Mouse (Mus musculus) left cerebral cortex, postnatal 14 days (tissue): ENCODE data around the gene Gm10378. TPM values are rescaled to one million over a fixed set of nuclear protein-coding genes. Genes with fewer than 3 reads are reported as not detected.
"Not testable (repeated sequence)": the region's sequence is repeated elsewhere in the genome, so short reads cannot be mapped to it uniquely, and the experiment has no call there.

Experiments used
- DNase-seq, 2 experiments: peaks; one replicate each; pipeline ENCODE4 v3.0.0; 2021 to 2022; ENCODE audit warnings: low spot score in 2 of 2, mixed read lengths in 1 of 2
- intact Hi-C: fragments of 180-260 bp; cut with DNase I; formaldehyde crosslinking; loops from one replicate; pipeline ENCODE4 v1.15.1; 2025
- long read RNA-seq, 2 experiments: library from polyadenylated mRNA; stranded (forward); transcript quantifications; one replicate each; pipeline ENCODE4 v2.0.0; 2021
- microRNA-seq, 2 experiments: library from miRNA; unstranded; fragments of <30 nt; microRNA quantifications; one replicate each; pipeline ENCODE4 v1.2.0; 2022
- total RNA-seq, 2 experiments: library from RNA; stranded (reverse); gene quantifications; 2 replicates each; pipeline ENCODE4 v1.2.3; 2021

Gene Gm10378
- not detected for total RNA-seq
- long read RNA-seq, experiment 1 = 0 reads
- long read RNA-seq, experiment 2 = 0 reads

- DNase-seq, intact Hi-C loops: not testable (repeated sequence)
Measured at GRCm38 (mm10) chr14:42655638-42656037, at the start of gene Gm10378. TSS of gene Gm10378 (plus strand) at chr14:42655938.

- intact Hi-C loops, DNase-seq: not testable (repeated sequence)
Measured at GRCm38 (mm10) chr14:42641817-42642216, 13.9 kb upstream of the Gm10378 start, which contains the start of gene Gm3633. TSS of gene Gm3633 (minus strand) at chr14:42641917.

Small RNA genes within 50 kb of the gene (microRNA-seq; reads per million reads assigned to microRNA genes)
- gene Gm23620 = 0 reads per million in 2 experiments
- 0 reads per million in 2 experiments for gene Gm25228

Other genes with a start within 250 kb of the Gm10378 start
- not detected for gene Gm8005, start 216.3 kb upstream of the Gm10378 start, total RNA-seq
- gene Gm8011, start 192.1 kb upstream of the Gm10378 start, total RNA-seq = not detected
- not detected for gene Gm8020, start 153.6 kb upstream of the Gm10378 start, total RNA-seq
- gene Gm8024, start 131.7 kb upstream of the Gm10378 start, total RNA-seq = not detected
- gene Gm17124, start 56.1 kb upstream of the Gm10378 start, total RNA-seq = not detected
- gene Gm3633, start 14.0 kb upstream of the Gm10378 start, total RNA-seq = not detected
- gene Gm3015, start 112.9 kb downstream of the Gm10378 start, total RNA-seq = not detected
- gene Gm10377, start 142.0 kb downstream of the Gm10378 start, total RNA-seq = not detected
- not detected for gene Gm21977, start 197.5 kb downstream of the Gm10378 start, total RNA-seq